In the genomic region with DNA sequence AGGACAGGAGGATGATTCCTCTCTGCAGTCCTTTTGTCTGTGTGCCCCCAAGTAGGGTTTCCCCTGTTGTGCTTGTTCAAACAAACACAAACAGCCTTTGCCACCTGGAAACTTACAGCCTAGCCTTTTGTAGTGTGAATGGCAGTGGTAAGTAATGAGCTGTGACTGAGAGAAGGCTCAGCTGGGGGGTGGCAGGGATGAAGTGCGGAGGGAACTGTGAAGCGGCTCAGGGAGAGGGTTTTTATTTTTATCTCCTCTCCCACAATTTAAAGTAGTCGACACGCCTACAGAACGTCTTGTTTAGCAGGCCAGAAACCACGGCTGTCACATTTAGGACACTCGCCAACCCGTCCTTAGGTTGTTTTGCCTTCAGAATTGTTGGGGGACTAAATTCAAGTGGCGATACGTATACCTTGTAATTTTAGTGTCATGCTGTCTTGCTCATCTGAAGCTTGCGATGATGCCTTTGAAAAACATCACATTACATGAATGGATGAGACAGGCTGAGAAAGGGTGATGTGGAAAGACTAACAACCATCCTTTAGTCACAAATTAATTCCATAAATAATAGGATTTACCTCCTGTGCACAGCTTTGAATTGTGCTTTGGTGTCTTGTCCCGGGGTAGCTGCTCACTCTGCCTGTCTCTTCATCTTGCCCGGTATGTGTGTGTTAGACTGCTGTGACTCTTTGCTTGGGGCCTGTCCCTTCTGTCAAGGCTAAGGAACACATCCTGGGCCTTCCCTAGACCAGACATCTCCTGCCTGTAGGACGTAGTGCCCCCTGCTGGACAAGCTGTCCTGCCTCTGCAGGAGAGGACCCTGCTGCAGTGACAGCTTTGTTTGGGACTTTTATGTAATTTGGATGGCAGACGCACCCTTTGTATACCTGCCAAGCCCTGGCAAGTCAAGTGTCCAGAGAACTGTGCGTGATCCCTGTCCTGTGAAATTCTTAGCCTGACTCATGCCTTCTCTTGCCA, we compare ENCODE assay signal across 9 mouse cellular contexts.
DNase-seq lines count a peak whose midpoint lies in the region; ATAC-seq and TF ChIP-seq lines count a peak whose summit lies in the region.
"Had no signal": no experiment of that assay in that cellular context is flagged by ENCODE, and none has a peak within 500 bp of the region (broad histone marks: within the 10 kb centered on the region; RNA-seq: fewer than 3 reads in every experiment).

No protein-coding gene starts in this region.

- H3K9me3 ChIP-seq in forebrain, embryonic 13.5 days (replicated peaks) = no peaks in the 10 kb centered on the region
- H3K9me3 ChIP-seq: embryonic facial prominence, embryonic 13.5 days had no signal

- H3K4me3 ChIP-seq in bone marrow macrophage, adult 2 months (ENCODE audit: insufficient read depth, low read length) = no peak overlapping the region
- H3K4me3 ChIP-seq in forebrain, embryonic 13.5 days = no peak overlapping the region
- no peak overlapping the region for H3K4me3 ChIP-seq in lung, adult 2 months (replicated peaks; ENCODE audit: extremely low read depth, low read depth, low read length)
- H3K4me3 ChIP-seq in thymus, adult 2 months (ENCODE audit: control insufficient read depth, insufficient read depth, low read length) = no peak overlapping the region
- H3K4me3 ChIP-seq: embryonic facial prominence, embryonic 13.5 days had no signal

- no peak overlapping the region for H3K27ac ChIP-seq in bone marrow macrophage, adult 2 months (ENCODE audit: insufficient read depth, low read depth, low read length)
- 0 out of 2 replicates have a peak overlapping the region, but pooled peaks have one; percentile 2 for H3K27ac ChIP-seq in forebrain, embryonic 13.5 days
- H3K27ac ChIP-seq in thymus, adult 2 months (ENCODE audit: control insufficient read depth, insufficient read depth, low read length) = no peak overlapping the region
- H3K27ac ChIP-seq: embryonic facial prominence, embryonic 13.5 days had no signal

- peak overlapping the region; percentile 27; the same call in 1 of the 2 replicates for H3K4me2 ChIP-seq in forebrain, embryonic 13.5 days
- H3K4me2 ChIP-seq: embryonic facial prominence, embryonic 13.5 days had no signal

- peak; percentile 82 for TF ChIP-seq CTCF in bone marrow macrophage, adult 2 months (IDR thresholded peaks at IDR 0.05; ENCODE audit: low read depth, low read length)
- peak; percentile 94 for TF ChIP-seq CTCF in lung, adult 2 months (IDR thresholded peaks at IDR 0.05; ENCODE audit: insufficient read depth, low read length)
- TF ChIP-seq CTCF in thymus, adult 2 months (IDR thresholded peaks at IDR 0.05; ENCODE audit: borderline replicate concordance, control insufficient read depth, extremely low read depth, insufficient read depth, low read length, poor library complexity) = peak; percentile 92

- no peaks in the 10 kb centered on the region for H3K27me3 ChIP-seq in forebrain, embryonic 13.5 days
- H3K27me3 ChIP-seq in thymus, adult 2 months (ENCODE audit: control insufficient read depth, insufficient read depth, low read length) = no peaks in the 10 kb centered on the region
- H3K27me3 ChIP-seq: embryonic facial prominence, embryonic 13.5 days had no signal

- peaks cover 20% of the 10 kb centered on the region for H3K4me1 ChIP-seq in bone marrow macrophage, adult 2 months (ENCODE audit: control insufficient read depth, insufficient read depth, low read length)
- H3K4me1 ChIP-seq in forebrain, embryonic 13.5 days = peaks cover 12% of the 10 kb centered on the region
- peaks cover 10% of the 10 kb centered on the region for H3K4me1 ChIP-seq in lung, adult 2 months (ENCODE audit: control insufficient read depth, insufficient read depth, low read length)
- H3K4me1 ChIP-seq in thymus, adult 2 months (replicated peaks; ENCODE audit: control insufficient read depth, insufficient read depth, low read length) = peaks cover 12% of the 10 kb centered on the region

- 16% methylated on average over 16 of the region's 16 CpGs for WGBS in forebrain, embryonic 13.5 days
- 50% methylated on average over 16 of the region's 16 CpGs for WGBS in lung, adult 2 months
- WGBS in thymus, adult 2 months = 62% methylated on average over 16 of the region's 16 CpGs

- peak; percentile 82 for ATAC-seq in forebrain, embryonic 13.5 days
- peak; percentile 86 for ATAC-seq in neutrophil, adult 5-6 weeks (ENCODE audit: extremely low read depth, insufficient number of reproducible peaks, low FRiP score, poor library complexity, severe bottlenecking)

- DNase-seq in CD4-positive helper T cell, adult 2 months (ENCODE audit: low read depth, low spot score) = peak; percentile 83
- peak; percentile 84 to 88 for DNase-seq in heart, postnatal 14 days
- peak; percentile 86 to 88 for DNase-seq in kidney, postnatal 4 days
- DNase-seq in lung, adult 2 months = peak; percentile 79
- peak; percentile 84 for DNase-seq in thymus, adult 2 months

- intact Hi-C loops in heart, postnatal 14 days (cut with DNase I) = loop anchor here (2.0 kb wide), 1 partner anchor 69 kb away; a partner anchor contains a TSS

- H3K9ac ChIP-seq in forebrain, embryonic 13.5 days = no peak overlapping the region
- H3K9ac ChIP-seq: embryonic facial prominence, embryonic 13.5 days had no signal

- H3K36me3 ChIP-seq in forebrain, embryonic 13.5 days (ENCODE audit: poor library complexity, severe bottlenecking) = no peaks in the 10 kb centered on the region
- no peaks in the 10 kb centered on the region for H3K36me3 ChIP-seq in thymus, adult 2 months (ENCODE audit: control insufficient read depth, insufficient read depth, low read length)
- H3K36me3 ChIP-seq: embryonic facial prominence, embryonic 13.5 days had no signal

- no peak for TF ChIP-seq POLR2A in bone marrow macrophage, adult 2 months (IDR thresholded peaks at IDR 0.05; ENCODE audit: borderline replicate concordance, low read depth, low read length)
- no peak for TF ChIP-seq POLR2A in lung, adult 2 months (IDR thresholded peaks at IDR 0.05; ENCODE audit: borderline replicate concordance, extremely low read depth, low read depth, low read length)
- no peak for TF ChIP-seq POLR2A in thymus, adult 2 months (IDR thresholded peaks at IDR 0.05; ENCODE audit: control insufficient read depth, extremely low read depth, insufficient read depth, low read length, poor library complexity)
